Mouse (Mus musculus): ENCODE measurements at regions not wholly inside any gene's neighbourhood (a gene's known extent, or its start where the extent isn't known, plus 50 kb on each side); places are given as distances from the start of the nearest gene placed in this dataset.

DNA sequence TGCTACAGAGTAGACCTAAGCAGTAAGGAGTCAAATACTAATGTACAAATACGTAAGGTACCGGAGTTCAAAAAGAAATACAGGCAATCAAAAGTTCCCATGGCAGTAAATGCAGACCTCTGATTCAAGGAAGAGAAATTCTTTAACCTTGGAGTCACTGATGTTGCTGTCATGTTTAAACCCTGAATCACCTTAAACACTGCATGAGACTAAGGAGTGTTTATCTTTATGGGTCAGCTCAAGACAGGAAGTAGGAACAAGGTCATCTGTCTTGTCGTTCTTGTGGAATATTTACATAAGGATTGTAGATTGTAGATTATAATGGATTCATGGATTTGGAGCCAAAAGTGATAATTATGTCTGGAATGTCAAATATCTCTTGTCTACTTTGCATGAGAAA lies 1708.7 kb upstream of the Slc10a2 start:
- no peak for DNase-seq

DNA sequence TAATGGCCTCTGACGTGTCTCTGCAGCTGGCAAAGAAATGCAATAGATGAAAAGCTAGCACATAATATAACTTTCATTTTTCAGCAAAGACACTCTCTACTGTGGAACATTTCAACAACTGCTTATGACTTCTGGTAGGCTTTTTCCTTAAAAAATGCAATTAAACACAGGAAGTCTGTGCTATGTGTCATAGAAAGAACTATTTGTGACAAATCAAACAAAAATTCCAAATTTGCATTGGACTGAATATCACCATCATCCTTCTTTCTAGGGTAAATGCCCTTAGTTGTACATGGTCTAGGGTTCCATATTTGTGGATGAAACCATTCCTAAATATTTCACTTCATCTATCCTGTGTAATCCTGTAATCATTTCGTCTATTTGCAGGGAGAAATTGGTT lies 1702.0 kb upstream of the Slc10a2 start:
- DNase-seq, result no peak

DNA sequence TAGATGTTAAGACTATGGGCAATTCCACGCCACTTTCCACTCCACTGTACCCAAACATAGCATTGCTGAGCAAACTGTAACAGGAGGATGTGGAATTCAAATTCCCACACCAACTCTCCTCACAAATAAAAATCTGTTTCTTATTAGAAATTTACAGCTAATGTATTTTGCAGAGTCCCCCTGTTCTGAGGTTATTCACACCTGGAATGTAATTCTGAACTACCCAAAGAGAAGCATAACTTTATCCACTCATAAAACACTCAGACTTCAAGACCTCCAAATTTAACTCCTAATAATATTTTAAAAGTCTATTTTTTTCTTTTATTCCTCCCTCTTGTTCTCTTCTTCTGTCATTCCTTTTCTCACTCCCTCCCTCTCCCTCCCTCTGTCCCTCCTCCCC lies 1698.0 kb upstream of the Slc10a2 start:
- DNase-seq, result no peak

DNA sequence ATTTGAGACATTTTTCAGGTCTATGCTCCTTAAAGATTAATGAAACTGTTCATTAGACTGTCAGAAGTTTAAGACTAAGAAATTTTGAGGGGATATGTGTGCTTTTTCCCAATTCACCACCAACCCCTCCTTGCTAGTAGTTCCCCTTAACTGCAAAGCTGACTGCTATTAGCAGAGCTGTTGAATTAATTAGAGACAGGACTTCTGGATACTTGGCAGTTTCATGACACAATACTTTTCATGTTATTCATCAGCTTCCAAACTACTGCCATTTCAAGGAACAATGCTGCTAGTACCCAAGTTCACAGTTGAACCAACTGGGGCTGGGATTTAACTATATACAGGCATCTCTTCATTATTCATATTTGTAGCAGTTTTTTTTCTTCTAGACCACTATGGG lies 1695.9 kb upstream of the Slc10a2 start:
- DNase-seq, result no peak

DNA sequence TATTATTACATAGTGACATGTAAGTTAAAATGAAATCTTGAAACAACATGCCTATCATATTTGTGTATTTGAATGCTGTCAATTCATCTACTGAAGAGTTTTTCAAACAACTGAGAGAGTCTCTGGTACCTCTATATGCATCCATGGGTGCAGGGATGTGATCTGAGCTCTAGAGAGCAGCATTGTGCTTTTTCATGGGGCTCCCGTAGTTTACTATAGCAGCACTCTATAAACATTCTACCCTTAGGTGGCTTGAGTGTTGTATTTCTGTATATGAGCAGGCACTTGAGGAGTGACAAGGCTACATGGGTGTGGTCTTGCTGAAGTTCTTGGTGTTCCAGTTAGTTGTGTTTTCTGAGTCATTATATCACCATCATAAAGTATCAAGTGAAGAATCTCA lies 1683.9 kb upstream of the Slc10a2 start:
- no peak for DNase-seq

DNA sequence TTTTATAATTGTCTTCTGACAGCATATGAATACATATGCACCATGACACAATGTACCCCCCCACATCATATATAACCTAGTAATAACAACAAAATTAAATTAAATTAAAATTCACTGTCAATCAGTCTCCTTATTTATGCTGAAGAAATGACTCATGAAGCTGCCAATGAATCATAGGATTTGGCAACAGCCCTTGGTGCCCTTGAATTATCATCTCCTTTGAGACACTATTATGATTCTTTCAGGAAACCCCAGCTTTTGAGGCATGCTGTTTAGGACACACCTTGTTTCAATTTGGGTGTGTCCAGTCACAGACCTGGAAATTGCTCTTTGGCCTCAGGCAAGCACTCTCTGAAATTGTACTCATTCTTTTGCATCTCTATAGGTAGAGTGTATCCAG lies 1675.8 kb upstream of the Slc10a2 start:
- DNase-seq, result no peak

DNA sequence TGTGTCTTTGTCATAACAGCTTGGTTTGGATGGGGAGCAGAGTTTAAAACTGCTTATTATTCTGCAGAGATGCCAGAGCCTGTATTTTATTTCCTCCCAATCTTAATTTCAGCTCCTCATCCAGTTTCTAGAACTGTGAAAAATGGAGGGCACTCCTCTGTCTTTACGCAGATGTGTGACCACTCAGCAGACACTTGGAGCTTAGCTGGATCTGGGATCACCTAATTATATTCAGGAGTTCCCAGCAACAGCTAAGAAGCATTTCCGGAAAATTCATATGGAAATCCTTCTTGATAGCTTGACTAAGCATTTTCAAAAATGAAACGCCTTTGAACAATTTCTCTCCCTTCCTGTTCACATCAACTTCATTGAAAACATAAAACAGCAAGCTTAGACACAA lies 1670.0 kb upstream of the Slc10a2 start:
- no peak for DNase-seq

DNA sequence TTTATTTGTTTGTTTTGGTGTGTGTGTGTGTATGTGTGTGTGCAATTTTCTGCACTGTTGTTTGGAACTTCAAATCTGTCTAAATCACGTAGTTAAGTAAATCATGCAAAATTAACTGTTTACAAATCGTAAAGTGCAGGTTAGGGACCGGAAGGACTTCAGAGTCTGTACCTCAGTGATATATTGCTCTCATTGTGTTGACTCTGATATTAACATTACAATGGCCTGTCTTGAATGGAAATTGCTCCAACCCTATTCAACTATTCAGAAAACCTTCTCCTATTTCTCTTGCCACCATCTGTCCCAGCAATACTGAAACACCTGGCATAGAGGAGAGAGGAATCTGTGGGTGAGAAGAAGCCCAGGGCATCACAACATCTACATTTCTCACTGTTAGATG lies 1624.4 kb upstream of the Slc10a2 start:
- no peak for DNase-seq

DNA sequence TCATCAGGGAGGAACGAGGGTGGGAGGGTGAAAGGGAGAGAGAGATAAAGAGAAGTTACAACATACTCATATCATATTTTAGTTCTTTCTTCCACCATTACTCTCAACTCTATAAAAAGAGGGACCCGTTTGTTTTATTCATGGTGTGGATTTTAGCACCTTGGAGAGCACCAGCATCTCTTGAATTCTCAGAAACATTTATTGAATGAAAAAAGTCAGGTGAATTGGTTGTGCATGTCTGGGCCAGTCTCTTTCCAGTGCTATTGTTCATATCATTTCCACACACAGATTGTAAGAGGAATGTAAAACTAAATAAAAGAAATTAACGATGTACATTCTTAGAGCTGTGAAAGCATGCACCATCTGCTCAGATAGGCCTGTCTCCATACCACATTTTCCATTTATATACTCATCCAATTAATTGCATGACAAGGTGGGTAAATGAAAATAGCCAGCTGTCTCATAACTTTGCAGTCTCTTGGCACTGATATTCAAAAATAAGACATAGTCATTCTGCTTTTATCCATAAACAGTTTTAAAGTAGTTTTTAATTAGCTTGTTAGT lies 1603.8 kb upstream of the Slc10a2 start:
- no peak for DNase-seq

DNA sequence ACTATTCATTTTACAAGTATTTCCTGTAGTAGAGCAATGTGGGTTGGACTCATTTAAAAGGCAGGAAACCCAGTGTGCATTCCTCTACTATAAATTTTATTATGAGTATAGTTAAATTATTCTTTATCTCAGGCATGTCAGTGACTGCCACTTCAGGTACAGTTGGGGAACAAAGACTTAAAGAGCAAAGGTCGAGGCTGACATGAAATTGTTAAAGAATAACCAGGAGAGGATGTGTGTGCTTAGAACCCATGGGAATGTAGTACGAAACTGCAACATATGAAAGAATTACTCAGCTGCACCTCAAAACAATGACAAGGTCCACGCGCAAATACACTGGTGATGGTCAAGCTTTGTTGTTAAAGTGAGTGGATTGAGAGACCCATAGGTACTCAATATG lies 1583.4 kb upstream of the Slc10a2 start:
- DNase-seq, result no peak

DNA sequence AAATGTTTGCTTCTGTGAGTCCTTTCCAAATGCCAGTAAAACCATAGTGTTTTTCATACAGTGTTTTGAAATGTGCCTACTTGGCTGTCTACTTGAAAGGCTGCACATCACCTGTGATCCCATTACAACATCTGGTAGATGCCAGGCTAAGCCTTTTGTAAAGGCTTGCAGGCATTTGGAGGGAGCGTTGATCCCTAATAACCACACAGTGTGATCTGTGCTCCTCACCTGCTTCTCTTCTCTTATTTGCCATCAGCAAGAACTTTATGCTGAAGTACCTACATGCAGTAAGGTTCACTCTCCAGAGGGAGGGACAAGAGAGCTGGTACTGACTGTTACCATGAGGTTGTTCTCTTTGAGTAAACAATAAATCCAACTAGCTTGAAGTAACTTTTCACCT lies 1553.7 kb upstream of the Slc10a2 start:
- DNase-seq, result no peak

DNA sequence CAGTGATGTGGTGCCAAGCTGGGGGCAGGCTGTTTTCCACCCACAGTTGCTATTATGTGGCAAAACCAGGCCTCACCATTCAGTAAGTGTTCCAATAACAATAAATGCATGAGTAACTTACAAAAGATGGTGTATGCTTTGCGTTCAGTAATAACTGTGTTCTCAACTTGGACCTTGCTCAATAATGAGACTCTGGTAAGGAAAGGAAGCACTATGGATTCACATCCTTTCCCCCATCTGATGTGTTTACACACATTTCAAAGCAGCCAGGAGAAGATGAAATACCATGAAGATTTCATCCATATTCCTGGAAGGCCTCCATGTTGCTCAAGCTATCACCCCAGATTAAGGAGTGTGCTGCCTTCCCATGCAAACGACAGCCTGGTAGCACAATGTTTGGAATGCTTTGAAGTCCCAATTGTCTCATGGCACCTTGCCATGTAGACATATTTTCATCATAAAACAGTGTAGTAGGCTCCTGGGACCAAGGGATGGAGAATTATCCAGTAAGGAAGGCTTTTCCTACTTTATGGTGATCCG lies 1552.4 kb upstream of the Slc10a2 start:
- DNase-seq, result no peak

DNA sequence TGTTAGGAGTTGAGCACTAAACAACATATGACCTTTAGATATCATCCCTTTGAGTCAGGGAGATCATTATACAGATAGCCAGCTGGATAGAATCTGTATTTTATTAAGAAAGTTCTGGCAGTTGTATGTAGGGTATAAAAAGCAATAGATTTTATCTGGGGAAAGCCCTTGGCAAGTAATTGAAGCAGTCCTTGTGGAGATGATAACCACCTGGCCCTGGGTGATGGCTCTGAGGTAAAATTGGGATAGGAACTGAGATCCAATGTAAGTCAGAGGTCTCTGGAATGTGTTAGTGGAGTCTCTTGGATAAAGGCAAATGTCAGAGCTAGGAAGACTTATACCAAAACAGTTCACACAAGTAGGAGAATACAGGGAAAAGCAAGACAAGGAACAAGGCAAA lies 1547.0 kb upstream of the Slc10a2 start:
- no peak for DNase-seq

DNA sequence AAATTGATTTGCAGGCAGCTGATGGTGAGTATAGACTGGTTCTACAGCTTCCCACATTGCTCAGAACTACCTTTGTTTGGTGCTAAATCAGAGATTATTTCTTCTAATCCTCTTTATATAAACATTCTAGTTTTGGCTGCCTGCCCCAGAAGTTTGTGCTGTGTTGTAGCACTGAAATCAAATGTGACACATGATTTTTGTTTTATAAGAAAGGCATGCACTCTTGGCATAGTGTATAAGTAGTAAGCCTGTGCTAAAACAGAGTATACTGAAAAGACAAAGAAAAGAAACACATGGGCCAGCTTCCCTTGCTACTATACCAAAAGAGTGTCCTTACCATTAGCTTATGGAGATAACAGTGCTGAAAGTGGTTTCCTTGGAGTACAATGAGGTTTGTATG lies 1542.9 kb upstream of the Slc10a2 start:
- no peak for DNase-seq

DNA sequence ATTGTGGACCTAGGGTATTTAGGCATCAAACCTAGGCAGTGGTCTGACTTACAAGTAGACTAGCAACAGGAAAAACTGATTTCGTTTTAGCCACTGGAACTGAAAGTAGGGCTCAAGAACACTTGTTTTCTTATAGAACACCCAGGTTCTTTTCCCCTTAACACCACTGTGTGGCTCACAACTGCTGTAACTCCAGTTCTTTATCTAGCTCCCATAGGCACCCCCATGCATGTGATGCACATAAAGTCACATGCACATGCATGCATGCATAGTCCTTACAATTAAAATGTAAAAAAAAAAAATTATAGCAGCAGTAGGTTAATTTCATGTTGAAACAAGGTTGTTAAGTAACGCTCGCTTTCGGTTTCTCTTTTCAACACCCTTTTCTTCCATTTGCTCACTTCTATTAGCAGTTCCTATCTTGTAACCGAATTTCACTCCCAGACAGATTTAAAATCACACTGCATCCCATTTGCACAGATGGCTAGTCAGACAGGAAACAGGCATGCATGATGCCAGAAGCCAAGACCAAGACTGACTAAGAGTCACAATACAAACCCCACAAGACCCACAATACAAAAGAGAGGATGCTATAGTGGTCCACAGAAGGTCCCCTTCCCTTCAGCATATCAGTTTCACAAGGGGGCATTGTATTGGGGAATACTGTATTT lies 1540.3 kb upstream of the Slc10a2 start:
- no peak for DNase-seq

DNA sequence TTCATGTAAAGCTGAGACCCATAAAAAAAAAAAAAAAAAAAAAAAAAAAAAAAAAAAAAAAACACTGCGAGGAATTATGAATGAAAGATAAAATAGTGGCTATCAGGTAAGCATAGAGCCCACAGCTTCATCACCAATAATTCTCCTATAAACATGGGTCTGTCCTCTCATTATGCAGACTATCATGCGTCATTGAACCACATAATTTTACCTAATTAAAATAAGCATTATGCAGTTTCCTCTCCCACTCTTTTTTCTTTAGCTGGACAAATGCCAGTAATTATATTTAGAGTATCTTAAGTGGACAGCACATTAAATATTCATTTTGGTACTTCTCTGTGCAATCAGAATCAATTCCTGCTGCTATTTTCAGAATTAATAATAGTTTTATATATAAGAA lies 1539.2 kb upstream of the Slc10a2 start:
- DNase-seq, result no peak

DNA sequence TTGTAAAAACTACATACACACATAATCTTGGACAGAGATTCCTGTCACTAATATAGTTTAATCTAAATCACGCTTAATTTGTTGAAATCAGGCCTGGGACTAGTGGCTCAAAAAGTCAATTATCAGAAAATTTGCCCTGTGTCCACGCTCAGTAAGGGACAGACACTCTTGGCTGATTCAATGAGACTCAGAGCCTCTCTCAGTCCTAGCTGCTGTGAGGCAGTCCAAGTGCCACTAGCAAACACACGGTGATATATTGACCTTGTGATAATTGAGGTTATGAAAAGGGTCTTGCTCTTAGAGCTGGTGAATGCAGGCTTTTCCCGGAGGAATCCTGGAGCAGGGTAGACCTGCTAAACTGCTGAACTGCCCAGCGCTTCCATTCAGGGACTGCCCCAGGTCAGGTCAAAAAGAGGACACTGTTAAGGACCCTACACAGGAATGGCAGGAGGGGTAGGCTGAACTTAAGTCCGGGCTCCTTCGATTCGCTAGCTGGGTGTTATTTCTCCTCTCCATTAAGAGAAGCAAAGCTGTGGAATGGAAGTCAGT lies 1521.9 kb upstream of the Slc10a2 start:
- no peak for DNase-seq

DNA sequence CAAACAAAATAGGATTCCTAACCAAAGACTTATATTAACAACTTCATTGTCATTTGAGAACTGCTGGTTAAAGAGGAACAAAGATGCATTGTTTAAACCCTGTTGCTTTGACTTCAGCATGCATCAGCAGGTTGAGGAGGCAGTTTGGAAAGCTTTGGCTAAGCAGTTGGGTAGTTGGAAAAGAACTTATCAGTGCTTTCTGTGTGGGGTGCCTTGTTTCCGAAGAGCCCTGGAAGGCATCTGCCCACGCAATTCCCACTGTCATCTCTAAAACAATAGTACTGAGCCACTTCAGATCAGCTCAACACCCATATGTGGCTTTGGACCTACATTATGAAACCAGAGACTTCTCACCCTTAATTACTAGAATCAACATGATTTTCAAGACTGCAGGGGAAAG lies 1503.7 kb upstream of the Slc10a2 start:
- no peak for DNase-seq

DNA sequence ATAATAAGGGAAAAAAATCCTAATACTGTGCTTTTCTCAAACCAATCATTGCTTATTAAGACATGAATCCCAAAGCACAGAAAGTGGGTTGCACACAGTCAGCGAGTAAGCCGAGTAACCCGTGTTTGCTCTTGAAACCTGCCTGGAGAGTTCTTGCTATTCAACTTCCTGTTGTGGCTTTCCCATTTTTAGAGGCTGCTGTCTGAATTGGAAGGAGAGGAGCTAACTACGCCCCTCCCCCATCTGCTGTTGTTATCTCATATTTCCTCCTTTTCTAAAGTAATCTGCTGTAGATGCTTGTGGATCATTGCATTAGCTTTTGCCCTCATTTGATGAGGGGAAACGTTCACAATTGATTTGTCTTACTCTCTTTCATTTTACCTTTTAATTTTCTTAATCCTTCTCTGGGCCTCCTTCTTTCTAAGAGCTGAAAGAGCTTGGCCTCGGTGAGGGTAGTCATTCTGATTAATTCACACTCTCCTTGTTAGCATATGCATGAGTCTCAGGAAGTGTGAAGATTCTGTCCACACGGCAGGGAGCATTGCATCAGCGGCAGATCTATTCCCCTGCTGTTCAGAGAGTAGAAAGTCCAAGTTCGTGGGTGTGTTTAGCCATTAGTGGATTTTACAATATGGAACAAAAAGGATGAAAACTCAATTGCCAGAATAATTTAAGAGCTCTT lies 1501.8 kb upstream of the Slc10a2 start:
- DNase-seq, result no peak

DNA sequence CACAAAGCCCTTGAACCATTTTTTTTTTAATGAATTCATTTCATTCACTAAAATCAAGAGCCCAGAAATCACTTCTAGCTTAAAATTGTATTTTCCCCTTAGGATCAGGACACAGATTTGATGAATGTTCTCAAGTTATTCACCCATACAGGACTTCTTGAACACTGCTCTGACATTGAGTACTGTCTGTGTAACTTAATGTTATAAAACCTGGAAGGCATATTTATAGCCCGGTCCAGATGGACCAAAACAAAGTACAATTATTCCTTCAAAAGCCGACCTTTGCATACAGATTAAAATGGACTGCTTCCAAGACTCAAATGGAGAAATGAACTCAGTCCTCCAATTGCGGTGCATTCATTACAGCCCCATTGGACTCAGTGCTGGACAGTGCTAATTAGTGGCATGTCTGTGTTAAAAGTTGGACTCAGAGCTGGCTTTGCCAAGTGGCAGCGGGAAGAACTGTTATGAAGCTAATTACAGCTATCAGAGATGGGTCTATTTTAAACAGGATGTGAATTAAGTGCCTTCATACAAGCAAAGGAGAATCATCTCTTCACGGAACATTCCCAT lies 1499.2 kb upstream of the Slc10a2 start:
- DNase-seq, result no peak

DNA sequence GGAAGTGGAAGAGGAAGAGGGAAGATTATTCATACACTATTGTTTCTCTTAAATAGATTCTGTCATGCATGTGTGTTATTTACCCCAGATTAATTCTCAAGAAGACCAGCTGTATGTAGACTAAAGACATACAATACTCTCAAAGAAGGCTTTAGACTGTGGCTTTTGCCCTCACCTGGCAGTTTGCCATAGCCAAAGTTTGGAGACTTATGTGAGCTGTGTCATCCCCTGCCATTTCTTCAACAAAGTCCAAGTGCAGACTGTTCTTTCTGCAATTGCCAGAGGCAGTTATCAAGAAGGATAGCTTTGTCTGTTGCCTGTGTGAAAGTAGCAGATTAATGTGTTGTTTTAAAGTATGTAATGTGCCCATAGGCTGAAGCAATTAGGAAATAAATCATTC lies 1485.0 kb upstream of the Slc10a2 start:
- no peak for DNase-seq

DNA sequence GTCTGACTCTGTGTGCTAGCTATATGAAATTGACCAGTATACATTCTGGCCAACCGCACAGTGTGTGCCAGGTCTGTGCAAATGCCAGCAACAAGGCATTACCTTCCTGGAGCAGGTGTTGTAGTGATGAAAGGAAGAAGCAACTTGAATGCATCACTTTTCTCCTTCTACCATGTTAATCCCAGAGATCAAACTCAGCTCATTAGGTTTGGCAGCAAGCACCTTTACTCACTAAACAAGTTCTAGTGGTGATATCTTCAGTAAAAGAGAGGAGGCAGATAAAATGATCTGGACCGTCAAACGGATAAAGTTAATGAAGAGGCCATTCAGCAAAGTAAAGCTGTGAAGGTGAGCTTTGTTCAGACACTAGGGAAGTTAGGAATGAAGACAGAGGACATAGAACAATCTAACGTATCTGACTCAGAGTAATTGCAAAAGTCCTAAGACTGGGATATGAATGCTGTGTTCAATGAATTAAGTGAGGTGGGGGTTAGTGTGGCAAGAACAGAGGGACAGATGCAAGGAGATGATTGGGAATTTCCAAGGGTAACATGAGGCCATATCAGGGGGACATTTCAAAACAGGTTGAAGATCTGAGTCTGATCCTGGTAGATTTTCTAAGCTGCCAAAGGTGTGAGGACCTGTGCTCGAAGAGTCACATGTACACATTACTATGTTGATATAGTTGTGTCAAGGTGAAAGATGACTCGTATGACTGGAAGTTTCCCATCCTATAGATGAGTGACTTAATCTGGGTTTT lies 1478.4 kb upstream of the Slc10a2 start:
- DNase-seq, result no peak

Measured in gastrocnemius, postnatal 25 days (tissue).